Mouse (Mus musculus) neural tube, embryonic 12.5 days (tissue): ENCODE measurements at regions not wholly inside any gene's neighbourhood (a gene's known extent, or its start where the extent isn't known, plus 50 kb on each side); places are given as distances from the start of the nearest gene placed in this dataset.

Experiments
- ATAC-seq: fragments of 200-750 bp; cut with Nextera tagmentation; 2 replicates; pipeline ENCODE4 v1.8.0; 2017; ENCODE audit warnings: low read depth, mild to moderate bottlenecking, moderate TSS enrichment, moderate library complexity; ENCODE audit not compliant: low FRiP score
- H3K27ac ChIP-seq: fragments of 300-500 bp; sonication (generic); 2 replicates; pipeline ENCODE4 v1.5.1; 2016
- H3K27me3 ChIP-seq: fragments of 300-500 bp; sonication (generic); replicated peaks from 2 replicates; pipeline ENCODE4 v1.6.1; 2016; ENCODE audit warnings: mild to moderate bottlenecking
- H3K36me3 ChIP-seq: fragments of 300-500 bp; sonication (generic); 2 replicates; pipeline ENCODE4 v1.6.1; 2016; ENCODE audit warnings: mild to moderate bottlenecking
- H3K4me1 ChIP-seq: fragments of 300-500 bp; sonication (generic); 2 replicates; pipeline ENCODE4 v1.6.1; 2016
- H3K4me2 ChIP-seq: fragments of 300-500 bp; sonication (generic); replicated peaks from 2 replicates; pipeline ENCODE4 v1.6.1; 2016; ENCODE audit warnings: mild to moderate bottlenecking
- H3K4me3 ChIP-seq: fragments of 300-500 bp; sonication (generic); 2 replicates; pipeline ENCODE4 v1.5.1; 2016
- H3K9ac ChIP-seq: fragments of 300-500 bp; sonication (generic); 2 replicates; pipeline ENCODE4 v1.6.1; 2016; ENCODE audit warnings: mild to moderate bottlenecking
- H3K9me3 ChIP-seq: fragments of 300-500 bp; sonication (generic); 2 replicates; pipeline ENCODE4 v1.6.1; 2016; ENCODE audit warnings: mild to moderate bottlenecking
- WGBS: fragments of 180-500 bp; shearing (Covaris S2); methylation state at CpG from one replicate; pipeline ENCODE4 v1.1.7; 2016; 5-methylcytosine and 5-hydroxymethylcytosine counted together

DNA sequence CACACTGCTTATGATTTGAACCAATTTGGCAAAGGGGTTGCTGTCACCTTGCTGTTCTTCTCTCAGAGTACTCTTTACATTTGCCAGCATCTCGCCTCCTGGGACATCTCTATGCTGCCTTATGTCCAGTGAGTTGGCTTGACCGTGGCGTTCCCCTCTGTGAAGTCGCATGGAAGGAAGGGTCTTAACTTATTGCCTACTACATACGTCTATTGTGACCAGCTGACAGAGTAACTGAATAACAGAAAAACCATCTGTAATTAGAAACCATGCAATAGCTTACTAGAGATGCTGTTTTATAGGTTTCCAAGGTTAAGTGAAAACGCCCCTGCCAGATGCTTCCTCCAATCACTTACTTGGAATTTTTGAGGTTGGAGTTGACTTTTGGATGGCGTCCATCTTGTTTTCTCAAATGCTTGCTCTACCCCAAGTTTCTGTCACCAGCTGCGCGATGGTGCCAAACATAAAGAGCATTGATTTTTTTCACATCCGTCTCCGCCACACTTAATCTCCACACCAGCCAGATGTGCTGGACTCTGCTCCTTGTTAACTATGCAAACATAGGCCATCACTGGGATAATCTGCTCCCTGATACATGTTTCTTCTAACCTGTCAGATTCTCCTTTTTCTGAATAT is 241.7 kb upstream of the Nt5e start:
- H3K27me3 ChIP-seq, result no peaks in the 10 kb centered on the region
- no peaks in the 10 kb centered on the region for H3K9me3 ChIP-seq
- no peaks in the 10 kb centered on the region for H3K4me1 ChIP-seq
- H3K4me2 ChIP-seq, result no peak overlapping the region
- no peak for ATAC-seq
- H3K27ac ChIP-seq, result no peak overlapping the region
- H3K4me3 ChIP-seq, result no peak overlapping the region
- H3K36me3 ChIP-seq, result no peaks in the 10 kb centered on the region
- no peak overlapping the region for H3K9ac ChIP-seq
- 93% methylated on average over 11 of the region's 11 CpGs for WGBS

DNA sequence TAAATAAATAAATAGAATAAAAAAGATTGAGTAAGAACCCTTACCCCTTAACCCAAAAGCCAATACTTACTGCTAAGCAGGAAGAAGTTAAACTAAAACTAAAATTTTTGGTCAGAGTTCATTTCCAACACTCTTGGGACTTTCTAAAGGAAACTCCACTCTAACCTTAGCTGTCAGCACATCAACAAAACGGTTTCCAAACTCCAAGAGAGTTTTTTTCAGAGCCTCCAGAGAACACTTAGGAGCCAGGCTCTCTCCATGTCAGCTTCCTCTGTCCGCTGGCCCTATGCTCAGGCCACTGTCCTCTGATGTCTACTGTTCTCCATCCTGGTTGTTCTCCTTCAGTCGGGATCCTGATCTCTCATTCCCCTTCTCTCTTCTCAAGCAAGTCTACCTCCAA is 241.1 kb upstream of the Nt5e start:
- ATAC-seq, result no peak
- H3K4me3 ChIP-seq, result no peak overlapping the region
- no peaks in the 10 kb centered on the region for H3K4me1 ChIP-seq
- no peaks in the 10 kb centered on the region for H3K9me3 ChIP-seq
- no peak overlapping the region for H3K4me2 ChIP-seq
- 77% methylated on average over 3 of the region's 3 CpGs for WGBS
- H3K36me3 ChIP-seq, result no peaks in the 10 kb centered on the region
- H3K9ac ChIP-seq, result no peak overlapping the region
- no peaks in the 10 kb centered on the region for H3K27me3 ChIP-seq
- H3K27ac ChIP-seq, result no peak overlapping the region

DNA sequence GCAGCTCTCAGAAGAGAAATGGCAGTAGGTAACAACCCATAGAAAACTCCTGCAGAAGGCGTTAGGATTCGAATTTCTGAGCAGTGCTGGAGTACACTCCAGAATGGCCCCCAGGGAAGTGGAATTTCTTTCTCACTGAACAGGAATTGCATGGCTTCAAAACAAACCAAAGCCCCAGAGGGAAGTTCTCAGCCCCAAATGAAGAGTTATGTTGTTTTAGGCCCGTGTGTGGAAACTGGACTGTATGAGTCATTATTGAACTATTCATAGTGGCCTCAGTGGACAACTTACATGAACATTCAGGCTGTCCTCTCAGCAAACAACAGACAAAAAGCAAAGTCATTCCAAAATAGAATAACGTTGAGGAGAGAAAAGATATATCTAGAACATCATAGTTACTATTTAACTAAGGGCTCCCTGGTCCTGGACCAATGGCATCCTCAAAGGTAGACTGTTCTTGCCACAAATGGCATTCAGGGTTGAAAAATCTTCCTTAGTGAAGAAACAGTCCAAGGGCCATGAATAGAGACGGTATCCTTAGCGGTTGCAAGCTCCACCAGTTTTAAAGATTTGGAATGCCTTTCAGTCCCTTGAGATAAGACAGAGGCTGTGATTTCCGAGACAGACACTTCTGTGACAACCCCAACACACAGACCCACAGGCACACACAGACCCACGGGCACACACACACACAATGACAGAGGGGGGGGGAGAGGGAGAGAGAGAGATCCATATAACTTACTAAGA is 235.0 kb upstream of the Nt5e start:
- Histone ChIP-seq H3K4me2 (no peak overlapping the region), H3K9ac (no peak overlapping the region), H3K9me3 (no peaks in the 10 kb centered on the region), H3K4me1 (no peaks in the 10 kb centered on the region), H3K36me3 (no peaks in the 10 kb centered on the region), H3K4me3 (no peak overlapping the region), H3K27me3 (no peaks in the 10 kb centered on the region), H3K27ac (no peak overlapping the region)
- ATAC-seq, result no peak
- 75% methylated on average over 8 of the region's 8 CpGs for WGBS

DNA sequence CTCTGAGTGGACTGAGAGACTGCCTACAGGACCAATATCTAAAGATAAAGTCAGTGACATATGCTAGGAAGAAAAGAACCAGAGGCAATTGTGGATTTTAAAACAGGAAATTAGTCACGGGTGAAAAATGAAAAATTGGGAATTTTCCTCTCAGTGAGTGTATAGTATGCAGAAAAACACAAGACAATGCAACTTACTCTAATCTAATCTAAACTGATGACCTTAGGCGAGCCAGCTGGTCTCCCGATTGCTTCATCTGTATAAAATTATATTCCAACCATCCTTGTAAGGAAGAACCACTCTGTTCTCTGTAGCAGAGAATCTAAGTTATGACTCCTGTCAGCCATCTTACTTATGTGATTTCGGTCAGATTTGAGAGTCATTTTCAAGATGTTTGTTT is 234.4 kb upstream of the Nt5e start:
- no peak for ATAC-seq
- Histone ChIP-seq H3K4me2 (no peak overlapping the region), H3K4me3 (no peak overlapping the region), H3K36me3 (no peaks in the 10 kb centered on the region), H3K9me3 (no peaks in the 10 kb centered on the region), H3K4me1 (no peaks in the 10 kb centered on the region), H3K27ac (no peak overlapping the region), H3K9ac (no peak overlapping the region), H3K27me3 (no peaks in the 10 kb centered on the region)
- 85% methylated on average over 4 of the region's 4 CpGs for WGBS

DNA sequence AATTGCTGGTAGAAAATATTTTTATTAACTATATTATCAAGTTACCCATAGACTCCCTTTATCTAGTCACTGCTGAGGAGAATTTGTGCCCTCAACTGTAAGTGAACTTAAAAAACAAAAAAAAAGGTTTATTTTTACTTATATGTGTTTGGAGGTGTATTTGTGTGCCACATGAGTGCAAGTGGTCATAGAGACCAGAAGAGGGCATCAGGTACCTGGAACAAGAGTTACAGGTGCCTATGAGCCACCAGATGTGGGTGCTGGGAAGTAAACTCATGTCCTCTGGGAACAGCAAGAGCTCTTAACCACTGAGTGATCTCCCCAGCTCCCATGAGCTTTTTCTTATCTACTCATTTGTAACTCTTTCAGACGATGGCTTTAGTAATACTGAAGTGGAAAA is 213.9 kb upstream of the Nt5e start:
- no peaks in the 10 kb centered on the region for H3K27me3 ChIP-seq
- no peaks in the 10 kb centered on the region for H3K36me3 ChIP-seq
- WGBS, result 53% methylated on average over 1 of the region's 1 CpGs
- no peak overlapping the region for H3K4me3 ChIP-seq
- H3K4me1 ChIP-seq, result no peaks in the 10 kb centered on the region
- no peak for ATAC-seq
- H3K27ac ChIP-seq, result no peak overlapping the region
- H3K9ac ChIP-seq, result no peak overlapping the region
- H3K4me2 ChIP-seq, result no peak overlapping the region
- no peaks in the 10 kb centered on the region for H3K9me3 ChIP-seq

DNA sequence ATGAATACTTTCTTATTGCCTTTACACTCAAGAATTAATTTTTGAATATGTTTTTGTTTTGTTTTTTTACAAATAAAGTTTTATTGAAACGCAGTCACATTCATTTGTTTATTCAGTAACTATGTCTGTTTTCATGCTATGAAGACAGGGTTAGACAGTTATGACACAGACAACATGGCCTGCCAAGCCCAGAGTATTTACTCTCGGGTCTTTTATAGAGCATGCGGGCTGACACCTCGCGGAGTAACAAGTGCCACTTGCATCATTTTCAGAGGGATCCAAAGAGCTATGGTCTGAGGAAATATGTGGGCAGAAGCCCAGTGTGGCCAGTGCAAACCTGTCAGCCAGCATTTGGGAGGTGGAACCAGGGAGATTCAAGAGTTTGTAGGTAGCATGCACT is 206.5 kb upstream of the Nt5e start:
- no peaks in the 10 kb centered on the region for H3K36me3 ChIP-seq
- H3K9ac ChIP-seq, result no peak overlapping the region
- no peak overlapping the region for H3K4me2 ChIP-seq
- H3K27me3 ChIP-seq, result no peaks in the 10 kb centered on the region
- no peak for ATAC-seq
- H3K4me1 ChIP-seq, result no peaks in the 10 kb centered on the region
- no peak overlapping the region for H3K27ac ChIP-seq
- 91% methylated on average over 5 of the region's 5 CpGs for WGBS
- H3K4me3 ChIP-seq, result no peak overlapping the region
- H3K9me3 ChIP-seq, result no peaks in the 10 kb centered on the region

DNA sequence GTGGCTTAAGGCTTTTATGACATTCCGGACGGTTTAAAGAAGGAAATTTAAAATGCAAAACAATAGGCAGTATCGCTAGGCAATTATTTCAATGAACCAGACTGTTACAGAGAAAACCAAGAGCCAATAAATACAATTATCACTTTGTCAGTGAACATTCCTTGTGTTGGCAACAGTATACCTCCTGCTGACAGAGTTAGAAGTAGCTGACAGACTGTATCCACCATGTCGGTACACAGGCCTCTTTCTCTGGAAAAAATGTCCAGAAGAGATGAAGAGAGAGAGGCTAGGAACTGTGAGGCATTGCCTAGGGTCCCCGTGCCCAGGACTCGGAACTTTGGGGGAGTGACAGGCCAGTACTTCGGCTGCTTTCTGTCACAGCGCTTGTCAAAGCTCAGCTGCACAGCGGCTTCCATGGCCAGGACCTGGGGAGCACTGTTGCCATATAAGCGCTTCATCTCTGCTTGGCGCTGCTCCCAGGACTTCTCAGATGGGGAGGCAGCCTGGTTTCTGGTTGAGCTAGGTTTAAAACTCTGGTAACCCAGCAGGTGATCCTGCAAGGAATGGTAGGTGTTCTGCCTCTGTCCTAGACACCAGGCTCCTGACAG is 205.9 kb upstream of the Nt5e start:
- 85% methylated on average over 11 of the region's 11 CpGs for WGBS
- no peaks in the 10 kb centered on the region for H3K9me3 ChIP-seq

DNA sequence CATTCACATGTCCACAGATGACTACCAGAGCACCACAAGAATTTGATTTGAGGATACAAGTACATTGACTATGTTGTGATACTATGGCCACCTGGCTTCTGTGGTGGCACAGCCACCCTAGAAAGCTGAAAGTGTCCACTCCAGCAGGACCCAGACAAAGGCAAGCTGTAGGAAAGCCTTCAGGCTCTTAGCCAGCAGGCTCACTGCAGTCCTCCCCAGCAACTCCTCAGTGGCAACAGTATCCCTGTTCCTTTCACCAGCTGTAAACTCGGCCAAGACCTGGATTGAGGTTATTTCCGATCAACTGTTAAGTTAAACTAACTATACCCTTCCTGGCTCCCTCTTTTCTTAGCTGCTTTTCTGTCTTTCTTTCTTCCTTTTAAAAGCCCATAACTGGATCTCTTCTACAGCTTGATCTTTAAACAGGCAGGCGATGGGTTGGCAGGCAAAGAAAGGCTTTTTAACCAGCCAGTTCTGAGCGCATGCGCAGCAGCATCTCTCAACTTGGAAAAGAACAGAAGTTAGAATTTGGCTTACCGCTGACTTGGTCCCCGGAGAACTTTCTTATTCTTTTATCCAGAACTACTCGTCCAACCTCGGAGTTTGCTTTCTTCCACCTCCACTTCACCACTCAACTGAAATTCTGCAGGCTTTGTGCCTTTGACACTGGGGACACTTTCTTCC is 202.5 kb upstream of the Nt5e start:
- Histone ChIP-seq H3K9ac (no peak overlapping the region), H3K4me1 (no peaks in the 10 kb centered on the region), H3K4me3 (no peak overlapping the region), H3K36me3 (no peaks in the 10 kb centered on the region), H3K4me2 (no peak overlapping the region), H3K9me3 (no peaks in the 10 kb centered on the region), H3K27ac (no peak overlapping the region), H3K27me3 (no peaks in the 10 kb centered on the region)
- ATAC-seq, result no peak
- WGBS, result 90% methylated on average over 9 of the region's 9 CpGs

More for the DNA sequence above, 205.9 kb upstream of the Nt5e start:
- Histone ChIP-seq H3K4me1 (no peaks in the 10 kb centered on the region), H3K9ac (no peak overlapping the region), H3K27ac (no peak overlapping the region), H3K4me3 (no peak overlapping the region), H3K27me3 (no peaks in the 10 kb centered on the region), H3K36me3 (no peaks in the 10 kb centered on the region), H3K4me2 (no peak overlapping the region)
- no peak for ATAC-seq

DNA sequence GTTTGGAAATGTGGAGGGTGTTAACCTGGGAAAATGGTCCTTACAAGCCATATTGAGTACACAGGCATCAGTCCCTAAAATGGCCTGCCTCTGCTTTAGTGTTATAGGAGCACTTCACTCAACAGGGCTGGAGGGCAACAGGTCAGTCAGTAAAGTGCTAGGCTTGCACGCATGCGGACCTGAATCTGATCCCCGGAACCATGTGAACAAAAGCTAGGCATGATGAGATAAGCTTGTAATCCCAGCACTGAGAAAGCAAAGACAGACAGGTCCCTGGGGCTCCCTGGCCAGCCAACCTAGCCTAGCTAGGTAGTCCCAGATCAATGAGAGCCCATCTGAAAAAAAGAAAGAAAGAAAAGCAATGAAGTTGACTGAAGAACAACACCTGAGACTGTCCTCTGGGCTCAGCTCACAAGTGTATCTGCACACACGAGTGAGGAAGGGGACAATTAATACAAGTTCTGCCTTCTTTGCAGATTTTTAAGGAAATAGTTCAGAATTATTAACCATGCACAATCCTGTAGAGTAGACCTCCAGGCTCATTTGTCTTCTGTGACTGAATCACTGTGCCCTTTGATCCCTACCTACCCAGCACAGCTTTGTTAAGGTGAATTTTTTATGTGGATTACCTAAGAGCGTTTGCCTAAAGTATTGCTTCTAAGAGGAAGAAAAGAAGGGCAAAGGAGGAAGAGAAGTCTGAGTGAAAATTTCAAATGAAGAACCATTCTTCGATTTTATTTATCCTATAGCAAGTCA is 163.8 kb upstream of the Nt5e start:
- Histone ChIP-seq H3K27me3 (no peaks in the 10 kb centered on the region), H3K4me3 (no peak overlapping the region), H3K9me3 (no peaks in the 10 kb centered on the region), H3K9ac (no peak overlapping the region), H3K4me2 (no peak overlapping the region), H3K36me3 (no peaks in the 10 kb centered on the region), H3K4me1 (no peaks in the 10 kb centered on the region), H3K27ac (no peak overlapping the region)
- no peak for ATAC-seq
- 92% methylated on average over 6 of the region's 6 CpGs for WGBS

DNA sequence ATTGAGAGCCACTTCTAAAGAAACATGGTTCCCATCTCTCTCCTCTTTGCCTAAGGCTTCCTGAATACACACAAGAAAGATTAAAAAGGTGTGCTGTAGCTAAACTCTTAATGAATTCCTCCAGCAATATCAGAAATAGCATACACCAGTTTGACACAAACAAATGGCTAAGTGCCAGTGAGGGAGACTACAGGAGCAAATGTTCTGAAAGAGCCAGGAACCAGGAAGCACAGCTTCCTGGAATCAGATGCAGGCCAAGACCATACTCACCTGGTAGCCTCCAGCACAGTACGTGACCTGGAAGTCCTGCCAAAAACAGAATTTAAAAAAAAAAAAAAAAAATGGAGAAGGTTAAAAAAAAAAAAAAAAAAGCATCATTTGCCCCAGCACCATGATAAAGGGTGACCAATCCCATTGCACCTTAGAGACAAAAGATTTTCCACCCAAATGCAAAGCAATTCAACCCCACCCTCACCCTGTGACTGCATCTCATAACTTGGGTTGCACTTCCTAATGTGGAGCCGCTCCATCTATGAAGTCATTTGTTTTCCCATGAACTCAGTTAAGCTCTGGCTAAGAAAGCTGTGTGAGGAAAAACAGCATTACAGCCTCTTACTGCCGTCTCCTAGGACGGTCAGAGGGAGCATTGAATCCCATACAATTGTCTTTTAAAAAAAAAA is 149.3 kb upstream of the Nt5e start:
- 73% methylated on average over 4 of the region's 4 CpGs for WGBS
- Histone ChIP-seq H3K9ac (no peak overlapping the region), H3K27me3 (no peaks in the 10 kb centered on the region), H3K4me3 (no peak overlapping the region), H3K36me3 (no peaks in the 10 kb centered on the region), H3K4me2 (no peak overlapping the region), H3K27ac (no peak overlapping the region), H3K9me3 (no peaks in the 10 kb centered on the region), H3K4me1 (no peaks in the 10 kb centered on the region)
- ATAC-seq, result no peak

DNA sequence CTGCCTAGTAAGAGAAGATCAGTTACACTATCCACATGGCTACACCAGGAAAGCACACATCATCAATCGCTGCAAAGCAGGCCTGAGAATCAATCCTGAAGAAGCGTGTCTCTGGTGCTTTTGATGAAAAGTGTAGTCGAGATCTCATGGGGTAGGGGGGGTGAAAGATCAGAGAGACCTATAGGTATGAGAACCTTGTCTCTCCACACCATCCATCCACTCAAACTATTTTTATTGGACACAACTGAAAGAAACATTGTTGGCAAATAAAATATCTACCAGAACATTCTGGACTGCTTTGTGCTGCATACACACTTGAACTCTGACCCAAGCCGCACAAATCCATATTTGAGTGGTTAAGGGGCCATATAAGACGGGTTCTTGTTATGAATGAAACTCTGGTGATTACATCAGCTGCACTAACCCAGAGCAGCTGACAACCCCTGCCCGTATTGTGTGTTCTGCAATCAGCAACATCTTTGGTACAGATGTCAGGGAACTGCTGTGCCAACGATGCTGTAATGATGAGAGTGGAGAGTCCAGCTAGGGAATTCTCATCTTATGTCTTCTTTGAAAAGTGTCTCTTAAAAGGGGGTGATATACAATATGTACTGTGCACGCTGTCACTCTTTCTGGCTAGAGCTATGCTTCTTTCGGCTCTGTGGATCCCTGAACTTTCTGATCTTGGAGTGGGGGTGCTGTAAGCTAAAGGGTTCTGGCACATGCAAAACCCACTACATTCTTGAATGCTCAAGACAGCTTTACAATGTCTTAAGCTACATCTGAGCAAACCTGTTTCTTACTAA is 145.6 kb upstream of the Nt5e start:
- Histone ChIP-seq H3K9ac (no peak overlapping the region), H3K27me3 (no peaks in the 10 kb centered on the region), H3K4me2 (no peak overlapping the region), H3K27ac (no peak overlapping the region), H3K4me3 (no peak overlapping the region), H3K36me3 (no peaks in the 10 kb centered on the region), H3K9me3 (no peaks in the 10 kb centered on the region), H3K4me1 (no peaks in the 10 kb centered on the region)
- ATAC-seq, result no peak
- WGBS, result 87% methylated on average over 9 of the region's 9 CpGs
